Mouse (Mus musculus): ENCODE data around the gene Ccdc78. TPM values are rescaled to one million over a fixed set of nuclear protein-coding genes. Genes with fewer than 3 reads are reported as not detected.

The Ccdc78 gene
- 0.49 TPM for polyA plus RNA-seq (2017; shearing (Covaris generic))

DNA sequence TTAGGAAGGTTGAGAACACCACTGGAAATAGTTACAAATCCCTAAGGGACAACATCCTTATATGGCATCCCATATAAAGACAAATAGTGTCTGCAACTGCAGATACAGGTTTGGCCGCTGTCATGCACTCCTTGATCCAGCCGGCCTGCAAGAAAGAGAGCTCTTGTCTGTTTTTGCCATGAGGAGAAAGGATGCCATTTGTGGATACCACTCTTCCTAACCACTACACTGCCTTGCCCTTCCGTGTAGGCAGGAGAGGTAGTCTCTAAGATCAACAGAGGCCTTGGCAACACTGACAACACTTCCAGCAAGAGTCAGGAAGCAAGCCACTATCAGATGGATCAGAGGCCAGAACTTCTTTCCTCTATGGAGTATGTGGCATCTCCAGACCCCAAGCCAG is at the start of gene Ccdc78:
TSS of gene Ccdc78 (plus strand) at position 301 of the 400 bp plus-strand sequence.

DNA sequence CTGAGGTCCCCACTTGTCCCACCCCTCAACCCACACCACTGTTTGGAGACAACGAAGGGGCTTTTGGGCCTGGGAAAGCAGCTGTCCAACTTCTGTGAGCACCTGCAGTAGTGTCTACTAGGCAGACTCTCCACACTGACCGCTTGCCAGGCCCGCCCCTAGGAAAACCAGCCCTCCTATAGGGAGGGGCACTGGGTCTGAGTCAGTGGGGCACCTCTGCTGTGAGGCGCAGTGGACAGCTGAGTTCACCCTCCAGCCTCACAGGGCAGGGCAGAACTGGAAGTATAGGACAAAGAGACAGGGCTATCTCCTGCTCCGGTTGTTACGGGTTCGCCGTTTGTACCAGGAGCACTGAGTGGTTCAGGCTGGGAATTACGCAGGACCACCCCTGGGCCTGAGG is 32.1 kb upstream of the Ccdc78 start, which contains the start of gene Msln:
TSS of gene Msln (minus strand) at position 138 of the 400 bp plus-strand sequence.

DNA sequence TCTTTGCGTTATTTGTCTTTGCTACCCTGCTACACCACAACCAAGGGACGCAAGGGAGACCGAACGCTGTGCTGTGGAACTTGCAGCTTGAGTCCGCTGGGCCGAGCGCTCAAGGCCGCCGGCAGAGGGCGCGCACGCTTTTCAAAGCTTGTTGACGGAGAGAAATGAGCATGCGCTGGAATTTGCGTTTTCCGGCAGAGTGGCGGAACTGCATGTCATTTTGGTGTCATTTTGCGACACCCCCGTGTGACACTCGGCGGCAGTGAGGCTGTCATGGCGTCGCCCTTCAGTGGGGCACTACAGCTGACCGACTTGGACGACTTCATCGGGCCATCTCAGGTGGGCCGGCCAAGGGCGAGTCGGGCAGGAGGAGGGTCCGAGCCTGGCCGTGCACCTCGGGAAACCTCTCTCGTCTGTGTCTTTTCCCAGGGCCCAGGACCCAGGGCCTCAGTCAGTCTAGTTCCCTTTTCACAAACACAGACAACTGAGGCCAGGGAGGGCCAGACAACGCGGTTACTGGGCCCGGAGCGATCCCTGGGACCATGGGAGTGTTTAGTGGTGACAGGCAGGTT is 12.7 kb upstream of the Ccdc78 start, which contains the start of gene Narfl:
TSS of gene Narfl (plus strand) at position 228 of the 572 bp plus-strand sequence.

DNA sequence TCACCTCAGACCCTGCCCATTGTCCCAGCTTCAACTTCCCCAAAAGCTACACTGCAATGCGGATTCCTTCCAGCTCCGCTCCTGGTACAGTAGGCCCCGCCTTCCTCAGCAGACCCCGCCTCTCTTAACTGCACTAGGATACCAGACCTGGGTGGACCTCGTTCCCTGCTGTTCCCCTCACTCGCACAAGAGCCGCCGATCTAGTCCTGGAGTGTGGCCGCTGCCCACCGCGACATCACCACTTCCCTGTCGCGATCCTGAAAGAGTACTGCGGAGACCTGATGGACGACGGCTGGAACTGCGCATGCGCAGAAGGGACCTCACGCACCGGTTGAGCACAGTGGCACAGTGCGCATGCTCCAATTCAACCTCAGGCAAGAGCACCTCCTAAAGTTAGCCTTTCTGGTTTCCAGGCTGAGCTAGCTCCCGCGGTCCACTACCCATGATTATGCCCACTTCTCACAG is 1.1 kb upstream of the Ccdc78 start, which contains the start of gene Haghl:
TSS of gene Haghl (minus strand) at position 393 of the 465 bp plus-strand sequence.

DNA sequence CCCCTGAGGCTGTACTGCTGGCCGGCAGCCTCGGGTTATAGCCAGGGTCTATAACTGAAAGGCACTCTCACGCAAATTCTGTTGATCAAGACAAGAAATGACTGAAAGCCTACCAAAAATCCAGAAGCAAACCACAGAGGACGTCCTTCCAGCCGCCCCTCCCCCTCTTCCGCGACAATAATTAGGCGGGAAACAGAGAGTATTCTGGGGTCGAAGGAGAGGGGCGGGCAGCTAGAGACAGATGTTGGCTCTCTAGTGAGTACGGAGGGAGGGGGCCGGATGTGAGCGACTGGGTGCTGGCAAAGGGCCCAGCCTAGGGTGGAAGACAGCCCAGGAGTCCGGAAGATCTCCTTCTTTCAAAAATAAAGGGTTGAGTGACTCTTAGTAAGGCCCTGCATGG is 6.2 kb downstream of the Ccdc78 start, which contains the start of gene Fam173a:
TSS of gene Fam173a (minus strand) at position 287 of the 400 bp plus-strand sequence.

DNA sequence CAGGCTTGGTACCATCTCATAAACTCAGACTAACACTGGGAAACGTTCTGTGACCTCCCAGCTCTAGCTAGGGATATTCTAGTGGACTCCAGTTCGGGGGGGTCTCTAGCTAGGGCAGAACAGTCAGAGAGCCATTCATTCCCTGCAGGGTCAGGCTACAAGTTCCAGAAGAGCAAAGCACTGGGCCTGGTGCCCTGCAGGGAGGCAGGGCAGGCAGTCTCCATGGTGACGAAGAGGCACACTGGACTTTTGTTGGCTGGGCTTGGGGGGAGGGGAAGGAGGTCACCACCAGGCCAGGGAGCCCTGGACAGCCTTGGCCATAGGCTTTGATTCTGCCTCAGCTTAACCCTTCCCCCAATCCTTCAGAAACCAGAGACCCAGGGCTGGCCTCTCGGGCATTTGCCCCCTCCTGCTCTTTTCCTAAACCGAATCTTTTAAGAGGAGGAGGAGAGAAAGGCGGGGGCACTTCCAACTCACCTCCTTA is 9.3 kb downstream of the Ccdc78 start, which contains the start of gene AC134908.4:
TSS of gene AC134908.4 (minus strand) at position 51 of the 484 bp plus-strand sequence.

DNA sequence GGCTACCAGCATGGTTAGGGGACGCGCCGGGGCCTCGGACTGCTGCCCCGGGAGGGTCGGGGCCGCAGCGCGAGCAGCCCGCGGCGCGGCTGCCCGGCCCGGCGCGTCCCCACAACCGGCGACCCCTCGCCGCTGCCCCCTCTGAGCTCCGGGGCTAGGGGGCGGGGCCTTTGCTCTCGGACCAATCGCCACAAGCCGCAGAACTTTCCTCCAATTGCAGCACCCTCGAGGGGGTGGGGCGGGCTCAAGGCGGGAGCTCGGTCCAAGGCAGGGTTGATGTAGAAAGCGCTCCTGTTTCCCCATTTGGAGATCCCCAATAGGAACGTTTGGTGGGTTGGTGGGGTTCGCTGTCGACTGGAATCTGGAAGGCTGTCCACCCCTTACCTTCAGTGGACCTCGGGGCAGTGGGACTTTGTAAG is 10.6 kb downstream of the Ccdc78 start, which contains the start of gene Metrn:
TSS of gene Metrn (minus strand) at position 186 of the 419 bp plus-strand sequence.

DNA sequence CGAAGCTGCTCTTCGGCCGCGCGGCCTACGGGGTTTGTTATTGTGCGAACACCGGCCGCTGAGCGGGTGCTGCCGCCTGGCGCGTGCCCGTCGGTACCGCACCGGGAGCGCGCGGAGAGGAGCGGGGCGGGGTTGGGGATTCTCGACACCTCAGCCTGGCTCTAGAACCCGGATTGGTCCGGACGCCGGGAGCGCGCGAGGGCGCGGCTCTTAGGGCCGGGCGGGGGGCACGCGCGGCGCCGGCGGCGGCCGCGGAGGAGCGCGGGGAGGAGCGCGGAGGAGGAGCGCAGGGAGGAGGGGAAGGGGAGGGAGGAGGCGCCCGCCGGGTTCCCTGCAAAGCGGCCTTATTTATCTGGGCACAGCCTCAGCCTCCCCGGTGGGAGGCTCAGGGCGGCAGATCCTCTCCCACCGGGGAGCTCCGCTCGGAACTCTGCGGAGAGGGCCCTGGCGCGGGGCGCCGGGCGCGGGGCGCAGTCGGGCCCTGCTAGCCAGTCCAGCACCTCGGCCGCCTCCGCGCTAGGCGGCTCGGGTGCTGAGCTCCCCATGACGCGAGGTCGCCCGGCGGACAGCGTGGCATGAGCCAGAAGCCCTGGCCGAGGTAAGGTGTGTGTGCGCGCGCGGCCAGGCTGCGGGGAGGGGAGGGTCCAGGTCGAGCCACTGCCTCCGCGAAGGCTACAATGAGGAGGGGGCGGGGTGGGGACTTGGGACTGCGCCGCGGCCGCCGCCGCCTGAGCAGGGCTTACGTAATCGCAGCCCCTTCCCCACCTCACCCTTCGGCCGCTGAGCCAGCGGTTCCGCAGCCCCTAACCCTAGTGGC is 22.6 kb downstream of the Ccdc78 start, which contains the start of gene Fbxl16:
TSS of gene Fbxl16 (plus strand) at position 297 of the 817 bp plus-strand sequence.

DNA sequence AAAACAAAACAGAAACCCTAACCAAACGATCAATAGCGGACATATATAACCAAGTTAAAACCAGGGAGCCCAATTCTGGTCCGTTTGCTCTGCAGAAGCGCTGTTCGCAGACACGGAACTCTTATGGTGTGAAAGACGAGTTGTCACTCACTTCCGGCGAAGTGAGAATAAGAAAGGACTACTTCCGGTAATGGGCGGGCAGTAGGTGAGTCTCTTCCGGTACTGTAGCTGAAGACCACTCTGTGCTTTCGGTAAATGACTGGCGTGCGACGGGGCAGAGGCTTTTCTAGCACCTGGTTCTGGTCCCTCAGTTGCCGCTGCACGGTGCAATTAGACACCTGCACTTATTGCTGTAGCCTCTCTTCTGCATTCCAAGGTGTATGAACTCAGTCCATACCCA is 37.1 kb downstream of the Ccdc78 start, which contains the start of gene Wdr24:
TSS of gene Wdr24 (plus strand) at position 176 of the 400 bp plus-strand sequence.

DNA sequence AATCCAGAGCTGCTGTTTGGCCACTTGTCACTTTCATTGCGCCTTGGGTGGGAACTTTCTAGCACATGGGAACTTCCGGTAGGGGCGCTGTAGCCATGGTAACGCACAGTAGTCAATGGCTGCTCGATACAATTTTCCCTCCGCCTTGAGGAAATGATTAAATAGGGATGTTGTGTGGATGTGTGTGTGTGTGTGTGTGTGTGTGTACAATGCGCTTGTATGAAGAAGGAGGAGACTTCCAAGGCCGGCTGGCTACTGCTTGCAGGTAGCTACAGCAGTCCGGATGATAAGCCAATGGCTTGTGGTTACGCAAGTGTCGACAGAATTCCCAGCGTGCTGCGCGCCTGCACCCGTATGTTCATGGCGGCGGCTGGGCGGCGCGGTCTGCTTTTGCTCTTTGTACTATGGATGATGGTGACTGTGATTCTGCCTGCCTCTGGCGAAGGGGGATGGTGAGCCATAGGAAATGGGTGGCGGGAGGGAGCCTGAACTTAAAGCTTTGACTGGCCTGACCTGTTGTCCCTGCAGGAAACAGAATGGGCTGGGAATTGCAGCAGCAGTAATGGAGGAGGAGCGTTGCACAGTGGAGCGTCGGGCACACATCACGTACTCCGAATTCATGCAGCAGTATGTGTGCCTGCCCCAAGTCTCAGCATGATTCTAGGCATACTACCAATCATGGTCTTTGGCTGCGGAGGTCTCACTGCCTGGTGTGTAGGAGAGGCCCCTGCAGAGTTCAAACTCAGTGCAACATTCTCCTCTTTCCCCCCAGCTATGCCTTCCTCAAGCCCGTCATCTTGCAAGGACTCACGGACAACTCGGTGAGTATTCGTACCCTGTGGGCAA is 42.6 kb downstream of the Ccdc78 start, which contains the start of gene Jmjd8:
TSS of gene Jmjd8 (plus strand) at position 156 of the 846 bp plus-strand sequence.

DNA sequence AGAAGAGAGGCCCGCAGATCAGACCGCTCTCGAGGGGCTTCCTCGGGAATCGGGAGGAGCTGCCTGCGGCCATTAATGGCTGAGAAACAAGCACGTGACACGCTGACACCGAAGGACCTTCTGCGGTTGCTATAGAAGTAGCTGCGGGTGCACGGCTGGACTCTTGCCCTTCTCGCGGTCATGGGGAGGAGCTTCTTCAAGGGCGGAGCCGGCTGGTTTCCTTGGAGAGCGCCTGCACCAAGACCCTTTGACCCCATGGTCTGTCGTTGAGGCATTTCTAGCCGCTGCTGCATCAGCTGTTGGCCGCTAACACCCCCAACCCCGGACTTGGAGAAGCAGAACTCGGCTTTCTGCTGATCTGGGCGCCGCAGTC is 46.9 kb downstream of the Ccdc78 start, which contains the start of gene Stub1:
TSS of gene Stub1 (minus strand) at position 114 of the 373 bp plus-strand sequence.

DNA sequence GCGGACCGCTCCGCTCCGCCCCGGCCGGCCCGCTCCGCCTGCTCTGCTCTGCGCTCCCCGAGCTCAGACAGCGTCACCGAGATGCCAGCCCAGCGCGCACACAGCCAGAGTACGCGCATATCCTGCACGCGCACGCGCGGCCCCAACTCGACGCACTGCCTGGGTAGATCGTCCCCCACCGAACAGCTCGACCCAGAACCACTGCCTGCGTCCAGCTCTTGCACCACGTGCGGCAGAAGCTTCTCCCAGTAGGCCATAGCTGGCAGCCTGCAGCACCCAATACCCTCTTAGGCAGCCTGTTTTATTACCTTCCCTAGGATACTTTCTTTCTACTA is 50.7 kb downstream of the Ccdc78 start, which contains the start of gene Rhbdl1:
TSS of gene Rhbdl1 (minus strand) at position 220 of the 335 bp plus-strand sequence.

Other genes with a start within 250 kb of the Ccdc78 start
- not detected for gene Sox8, start 215.9 kb upstream of the Ccdc78 start, polyA plus RNA-seq (2017; shearing (Covaris generic))
- gene Lmf1, start 207.5 kb upstream of the Ccdc78 start, polyA plus RNA-seq (2017; shearing (Covaris generic)): 22.4 TPM
- not detected for gene Gng13, start 69.4 kb upstream of the Ccdc78 start, polyA plus RNA-seq (2017; shearing (Covaris generic))
- gene Chtf18, start 59.2 kb upstream of the Ccdc78 start, polyA plus RNA-seq (2017; shearing (Covaris generic)): 6.4 TPM
- gene Rpusd1, start 58.9 kb upstream of the Ccdc78 start, polyA plus RNA-seq (2017; shearing (Covaris generic)): 14.6 TPM
- gene Mslnl, start 50.5 kb upstream of the Ccdc78 start, polyA plus RNA-seq (2017; shearing (Covaris generic)): 0.07 TPM
- not detected for gene Msln, start 32.2 kb upstream of the Ccdc78 start, polyA plus RNA-seq (2017; shearing (Covaris generic))
- gene Narfl, start 12.8 kb upstream of the Ccdc78 start, polyA plus RNA-seq (2017; shearing (Covaris generic)): 28.1 TPM
- 51.4 TPM for gene Haghl, start 907 bp upstream of the Ccdc78 start, polyA plus RNA-seq (2017; shearing (Covaris generic))
- gene Fam173a, start 6.3 kb downstream of the Ccdc78 start, polyA plus RNA-seq (2017; shearing (Covaris generic)): 223 TPM
- gene AC134908.4, start 9.1 kb downstream of the Ccdc78 start, polyA plus RNA-seq (2017; shearing (Covaris generic)): 1.6 TPM
- 45.7 TPM for gene Metrn, start 10.6 kb downstream of the Ccdc78 start, polyA plus RNA-seq (2017; shearing (Covaris generic))
- gene Fbxl16, start 22.5 kb downstream of the Ccdc78 start, polyA plus RNA-seq (2017; shearing (Covaris generic)): 0.13 TPM
- gene Wdr24, start 37.0 kb downstream of the Ccdc78 start, polyA plus RNA-seq (2017; shearing (Covaris generic)): 44.1 TPM
- 36.7 TPM for gene Jmjd8, start 42.3 kb downstream of the Ccdc78 start, polyA plus RNA-seq (2017; shearing (Covaris generic))
- 169 TPM for gene Stub1, start 46.8 kb downstream of the Ccdc78 start, polyA plus RNA-seq (2017; shearing (Covaris generic))
- gene Rhbdl1, start 50.7 kb downstream of the Ccdc78 start, polyA plus RNA-seq (2017; shearing (Covaris generic)): 2.1 TPM
- gene Gm20683, start 55.2 kb downstream of the Ccdc78 start, polyA plus RNA-seq (2017; shearing (Covaris generic)): 2.6 TPM
- 41.0 TPM for gene Rhot2, start 58.3 kb downstream of the Ccdc78 start, polyA plus RNA-seq (2017; shearing (Covaris generic))
- gene Wdr90, start 74.9 kb downstream of the Ccdc78 start, polyA plus RNA-seq (2017; shearing (Covaris generic)): 8.8 TPM
- 5.2 TPM for gene Mcrip2, start 82.2 kb downstream of the Ccdc78 start, polyA plus RNA-seq (2017; shearing (Covaris generic))
- gene Mettl26, start 88.5 kb downstream of the Ccdc78 start, polyA plus RNA-seq (2017; shearing (Covaris generic)): 82.8 TPM
- gene Wfikkn1, start 94.3 kb downstream of the Ccdc78 start, polyA plus RNA-seq (2017; shearing (Covaris generic)): 1.3 TPM
- gene Rab40c, start 133.1 kb downstream of the Ccdc78 start, polyA plus RNA-seq (2017; shearing (Covaris generic)): 31.6 TPM
- gene Pigq, start 158.4 kb downstream of the Ccdc78 start, polyA plus RNA-seq (2017; shearing (Covaris generic)): 55.2 TPM
- gene Nhlrc4, start 158.4 kb downstream of the Ccdc78 start, polyA plus RNA-seq (2017; shearing (Covaris generic)): not detected
- not detected for gene A930017K11Rik, start 166.0 kb downstream of the Ccdc78 start, polyA plus RNA-seq (2017; shearing (Covaris generic))
- gene Capn15, start 199.2 kb downstream of the Ccdc78 start, polyA plus RNA-seq (2017; shearing (Covaris generic)): 30.1 TPM